Mouse (Mus musculus): Measurements from ENCODE around the gene Akap7.

DNA sequence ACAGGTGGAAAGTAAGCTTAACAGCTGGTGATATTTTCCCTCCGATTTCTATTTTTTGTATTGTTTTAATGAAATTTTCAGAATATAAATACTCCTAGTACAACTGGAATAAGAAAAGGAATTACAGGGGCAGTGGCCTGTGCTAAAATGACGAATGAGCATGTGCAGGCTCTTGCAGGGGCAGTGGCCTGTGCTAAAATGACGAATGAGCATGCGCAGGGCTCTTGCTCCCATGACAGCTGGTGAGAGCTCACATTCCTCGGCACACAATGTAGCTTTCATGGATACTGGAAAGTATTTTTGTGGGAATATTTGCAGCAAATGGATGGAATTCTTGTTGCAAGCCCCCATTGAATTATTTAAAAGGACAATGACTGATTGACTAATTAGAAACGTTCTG lies 46.5 kb downstream of the Akap7 start:
- TF ChIP-seq CTCF (IDR thresholded peaks at IDR 0.05; ENCODE audit: extremely low read depth, insufficient read depth, insufficient read length, insufficient replicate concordance) (no peak), POLR2A (IDR thresholded peaks at IDR 0.05; ENCODE audit: low read depth, low read length) (no peak)
